In the genomic region with DNA sequence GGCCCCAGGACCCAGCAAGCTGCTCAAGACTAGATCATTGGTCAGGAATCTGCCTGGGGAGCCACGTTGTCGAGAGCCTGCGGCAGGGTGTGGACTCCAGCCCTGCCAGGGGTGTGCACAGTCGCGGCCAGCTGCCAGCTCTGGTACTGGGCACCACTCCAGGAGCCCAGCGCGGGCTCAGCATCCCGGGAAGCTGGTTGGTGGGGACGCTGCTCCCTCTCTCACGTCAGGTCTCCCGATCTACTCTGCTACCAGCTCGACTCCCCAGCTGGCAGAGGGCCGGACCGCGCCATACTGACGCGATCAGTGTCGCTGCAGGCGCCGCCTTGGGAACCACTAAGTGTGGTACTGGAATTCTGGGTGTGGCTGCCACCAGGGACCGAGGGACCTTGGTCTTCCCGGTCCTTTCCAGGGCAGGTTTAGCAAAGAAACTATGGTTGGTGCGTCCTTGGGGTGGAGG, we compare ENCODE assay signal across 8 mouse cellular contexts. TPM values are rescaled to one million over a fixed set of nuclear protein-coding genes. Genes with fewer than 3 reads are reported as not detected.
DNase-seq lines count a peak whose midpoint lies in the region; ATAC-seq lines count a peak whose summit lies in the region.

No protein-coding gene starts in this region.

- no peaks in the 10 kb centered on the region for H3K36me3 ChIP-seq in embryonic facial prominence, embryonic 10.5 days (replicated peaks)
- no peaks in the 10 kb centered on the region for H3K36me3 ChIP-seq in midbrain, embryonic 11.5 days (ENCODE audit: control insufficient read depth, insufficient read depth, low read length)
- no peaks in the 10 kb centered on the region for H3K36me3 ChIP-seq in stomach, embryonic 14.5 days (ENCODE audit: control insufficient read depth, insufficient read depth, low read length)

- intact Hi-C loops in left cerebral cortex, postnatal 25 days (cut with DNase I), result loop anchor here (5.0 kb wide), 1 partner anchor 61 kb away; the partner anchor contains the start of genes Myo9a and Senp8

- 4% methylated on average over 23 of the region's 23 CpGs for WGBS in embryonic facial prominence, embryonic 10.5 days
- WGBS in midbrain, embryonic 11.5 days, result 5% methylated on average over 23 of the region's 23 CpGs
- 3% methylated on average over 23 of the region's 23 CpGs for WGBS in stomach, embryonic 14.5 days

- H3K9ac ChIP-seq in midbrain, embryonic 11.5 days (ENCODE audit: low read length), result peak overlapping the region; percentile 42
- H3K9ac ChIP-seq in stomach, embryonic 14.5 days (replicated peaks; ENCODE audit: low read depth, low read length), result no peak overlapping the region

- H3K27me3 ChIP-seq in embryonic facial prominence, embryonic 10.5 days (replicated peaks; ENCODE audit: low read depth, poor library complexity, severe bottlenecking), result peaks cover 18% of the 10 kb centered on the region
- H3K27me3 ChIP-seq in midbrain, embryonic 11.5 days (ENCODE audit: control insufficient read depth, insufficient read depth, low read length), result peaks cover 2% of the 10 kb centered on the region; the same call in 1 of the 2 replicates
- no peaks in the 10 kb centered on the region for H3K27me3 ChIP-seq in stomach, embryonic 14.5 days (ENCODE audit: control insufficient read depth, insufficient read depth, low read length)

- H3K4me1 ChIP-seq in embryonic facial prominence, embryonic 10.5 days, result peaks cover 47% of the 10 kb centered on the region
- H3K4me1 ChIP-seq in midbrain, embryonic 11.5 days (ENCODE audit: control insufficient read depth, insufficient read depth, low read length), result no peaks in the 10 kb centered on the region
- peaks cover 24% of the 10 kb centered on the region for H3K4me1 ChIP-seq in stomach, embryonic 14.5 days (ENCODE audit: control insufficient read depth, insufficient read depth, low read length)

- H3K9me3 ChIP-seq in embryonic facial prominence, embryonic 10.5 days, result no peaks in the 10 kb centered on the region
- H3K9me3 ChIP-seq in midbrain, embryonic 11.5 days (ENCODE audit: control insufficient read depth, low read length), result no peaks in the 10 kb centered on the region
- no peaks in the 10 kb centered on the region for H3K9me3 ChIP-seq in stomach, embryonic 14.5 days (ENCODE audit: control insufficient read depth, low read depth, low read length)

- peak; percentile 78 to 91 for DNase-seq in adrenal gland, adult (ENCODE audit: inconsistent age in 2 of 2, low spot score in 1 of 2)
- peak; percentile 38 for DNase-seq in embryonic facial prominence, embryonic 10.5 days (ENCODE audit: low spot score)
- DNase-seq in heart, adult 11 months, result peak; percentile 98
- peak; percentile 86 for DNase-seq in kidney, adult 18-20 months
- peak; percentile 81 to 93 for DNase-seq in left cerebral cortex, postnatal 25 days (ENCODE audit: low spot score in 2 of 2)
- DNase-seq in midbrain, embryonic 11.5 days (ENCODE audit: low spot score, missing footprints), result peak; percentile 90
- no peak for DNase-seq in thymus, postnatal 4 days

- ATAC-seq in midbrain, embryonic 11.5 days (ENCODE audit: low FRiP score), result no peak
- ATAC-seq in stomach, embryonic 14.5 days (ENCODE audit: insufficient number of reproducible peaks, insufficient read depth, low FRiP score, low read depth), result peak; percentile 64

- H3K4me3 ChIP-seq in embryonic facial prominence, embryonic 10.5 days, result peak overlapping the region; percentile 44
- peak overlapping the region; percentile 23; the same call in 1 of the 2 replicates for H3K4me3 ChIP-seq in midbrain, embryonic 11.5 days (ENCODE audit: low read depth, low read length)
- peak overlapping the region; percentile 21 for H3K4me3 ChIP-seq in stomach, embryonic 14.5 days (ENCODE audit: low read depth, low read length)

- H3K4me2 ChIP-seq in midbrain, embryonic 11.5 days, result peak overlapping the region; percentile 47
- H3K4me2 ChIP-seq in stomach, embryonic 14.5 days (replicated peaks; ENCODE audit: low read depth, low read length), result peak overlapping the region; percentile 53

- H3K27ac ChIP-seq in embryonic facial prominence, embryonic 10.5 days (replicated peaks), result peak overlapping the region; percentile 54; the same call in 1 of the 2 replicates
- no peak overlapping the region for H3K27ac ChIP-seq in midbrain, embryonic 11.5 days (ENCODE audit: low read depth, low read length)
- 0 out of 2 replicates have a peak overlapping the region, but pooled peaks have one; percentile 41 for H3K27ac ChIP-seq in stomach, embryonic 14.5 days (ENCODE audit: low read length)

RNA-seq across cellular contexts. Expression of gene Gramd2, which starts 11.7 kb away (rescaled TPM):
- 0.24 and 0.64 TPM in 2 replicates for polyA plus RNA-seq in embryonic facial prominence, embryonic 10.5 days (2016; fragmentation: Nextera tagmentation; extraction: Ambion mirVana)
- total RNA-seq in left cerebral cortex, postnatal 25 days (2021), result 10 to 100 TPM in 1 of 2 experiments, 1 to 10 TPM in 1; 9.9 to 10.7 TPM
- polyA plus RNA-seq in midbrain, embryonic 11.5 days (2014; fragmentation: Nextera tagmentation; extraction: Ambion mirVana), result 0.15 and 0.18 TPM in 2 replicates
- 1.1 and 1.5 TPM in 2 replicates for polyA plus RNA-seq in stomach, embryonic 14.5 days (2014; fragmentation: Nextera tagmentation; extraction: Ambion mirVana)

RNA-seq across cellular contexts. Expression of gene Pkm, which starts 35.5 kb away (rescaled TPM):
- 2,716 and 3,081 TPM in 2 replicates for polyA plus RNA-seq in embryonic facial prominence, embryonic 10.5 days (2016; fragmentation: Nextera tagmentation; extraction: Ambion mirVana)
- total RNA-seq in left cerebral cortex, postnatal 25 days (2021), result 1,000 to 10,000 TPM; 1,173 to 1,205 TPM
- polyA plus RNA-seq in midbrain, embryonic 11.5 days (2014; fragmentation: Nextera tagmentation; extraction: Ambion mirVana), result 1,888 and 2,059 TPM in 2 replicates
- polyA plus RNA-seq in stomach, embryonic 14.5 days (2014; fragmentation: Nextera tagmentation; extraction: Ambion mirVana), result 1,134 and 1,145 TPM in 2 replicates

RNA-seq across cellular contexts. Expression of gene Senp8, which starts 58.8 kb away (rescaled TPM):
- polyA plus RNA-seq in embryonic facial prominence, embryonic 10.5 days (2016; fragmentation: Nextera tagmentation; extraction: Ambion mirVana), result 15.6 and 17.4 TPM in 2 replicates
- total RNA-seq in left cerebral cortex, postnatal 25 days (2021), result 1 to 10 TPM; 8.8 to 8.9 TPM
- 26.1 and 26.8 TPM in 2 replicates for polyA plus RNA-seq in midbrain, embryonic 11.5 days (2014; fragmentation: Nextera tagmentation; extraction: Ambion mirVana)
- 11.7 and 12.4 TPM in 2 replicates for polyA plus RNA-seq in stomach, embryonic 14.5 days (2014; fragmentation: Nextera tagmentation; extraction: Ambion mirVana)

RNA-seq across cellular contexts. Expression of gene Myo9a, which starts 59.0 kb away (rescaled TPM):
- 10.1 and 11.1 TPM in 2 replicates for polyA plus RNA-seq in embryonic facial prominence, embryonic 10.5 days (2016; fragmentation: Nextera tagmentation; extraction: Ambion mirVana)
- total RNA-seq in left cerebral cortex, postnatal 25 days (2021), result 10 to 100 TPM; 71.6 to 73.8 TPM
- 17.5 and 20.0 TPM in 2 replicates for polyA plus RNA-seq in midbrain, embryonic 11.5 days (2014; fragmentation: Nextera tagmentation; extraction: Ambion mirVana)
- 18.9 and 19.8 TPM in 2 replicates for polyA plus RNA-seq in stomach, embryonic 14.5 days (2014; fragmentation: Nextera tagmentation; extraction: Ambion mirVana)
